Mouse (Mus musculus): ENCODE measurements around the gene Epn2. TPM values are rescaled to one million over a fixed set of nuclear protein-coding genes. Genes with fewer than 3 reads are reported as not detected.
"Not testable (repeated sequence)": the region's sequence is repeated elsewhere in the genome, so short reads cannot be mapped to it uniquely, and the experiment has no call there.

Gene Epn2
- polyA plus RNA-seq, 1 experiment from 2014 or later = 31.0 TPM

DNA sequence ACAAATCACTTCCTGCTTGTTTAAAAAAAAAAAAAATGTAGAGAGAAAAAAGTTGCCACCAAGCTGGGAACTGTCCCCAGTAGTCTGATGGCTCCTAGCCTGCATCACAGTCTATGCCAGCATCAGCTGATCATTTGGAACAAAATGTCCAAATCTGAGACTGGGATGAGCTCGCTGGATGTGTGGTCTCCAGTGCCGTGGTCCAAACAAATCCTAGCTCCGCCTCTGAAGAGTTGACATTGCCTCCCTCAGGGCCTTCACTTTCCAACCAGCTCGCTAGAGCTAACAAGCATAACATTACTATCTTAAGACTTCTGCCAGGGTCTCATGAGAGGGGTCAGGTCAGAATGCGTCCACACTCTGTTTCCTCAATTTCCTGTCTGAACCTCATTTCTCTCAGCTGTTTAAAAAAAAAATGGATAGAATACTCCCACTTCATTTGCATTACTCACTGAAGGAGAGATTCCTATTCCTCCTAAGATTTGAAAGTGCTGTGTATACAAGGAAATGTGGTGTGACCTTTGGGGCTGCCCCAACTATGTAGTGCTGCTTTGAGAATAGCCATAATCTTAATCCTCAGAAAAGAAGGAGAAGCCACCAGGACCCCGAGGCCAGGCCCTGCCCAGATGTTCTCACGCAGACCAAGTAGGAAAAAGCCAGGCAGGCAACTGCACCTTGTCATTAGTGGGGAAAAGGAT lies 11.2 kb upstream of the Epn2 start:
- no peak for ATAC-seq (ENCODE audit: insufficient number of reproducible peaks, low FRiP score, low TSS enrichment, low read depth)
- H3K9ac ChIP-seq = no peak overlapping the region
- no peak overlapping the region for H3K27ac ChIP-seq (replicated peaks)
- no peaks in the 10 kb centered on the region for H3K36me3 ChIP-seq
- no peak overlapping the region for H3K4me3 ChIP-seq (replicated peaks)
- H3K27me3 ChIP-seq = no peaks in the 10 kb centered on the region
- no peaks in the 10 kb centered on the region for H3K9me3 ChIP-seq (replicated peaks)
- H3K4me2 ChIP-seq (replicated peaks) = no peak overlapping the region
- H3K4me1 ChIP-seq = peaks cover 4% of the 10 kb centered on the region; the same call in 1 of the 2 replicates
- WGBS = 25% methylated on average over 7 of the region's 7 CpGs

DNA sequence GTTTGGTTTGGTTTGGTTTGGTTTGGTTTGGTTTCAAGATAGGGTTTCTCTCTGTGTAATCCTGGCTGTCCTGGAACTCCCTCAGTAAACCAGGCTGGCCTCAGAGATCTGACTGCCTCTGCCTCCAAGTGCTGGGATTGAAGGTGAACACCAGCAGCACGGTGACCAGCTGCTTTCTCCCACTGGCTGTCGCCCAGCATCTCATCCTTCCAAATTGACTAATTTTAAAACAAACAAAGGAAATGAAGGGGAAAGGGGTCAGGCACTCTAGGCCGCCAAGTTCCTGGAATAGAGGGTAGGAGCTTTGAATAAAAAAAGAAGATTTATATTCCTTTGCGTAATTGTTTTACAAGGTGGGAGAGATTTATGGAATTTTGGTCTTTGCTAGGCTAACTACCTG lies 5.9 kb upstream of the Epn2 start:
- no peak for ATAC-seq (ENCODE audit: insufficient number of reproducible peaks, low FRiP score, low TSS enrichment, low read depth)
- H3K36me3 ChIP-seq = no peaks in the 10 kb centered on the region
- no peak overlapping the region for H3K27ac ChIP-seq (replicated peaks)
- H3K27me3 ChIP-seq = no peaks in the 10 kb centered on the region
- H3K4me3 ChIP-seq (replicated peaks) = no peak overlapping the region
- H3K9me3 ChIP-seq (replicated peaks) = no peaks in the 10 kb centered on the region
- H3K4me2 ChIP-seq (replicated peaks) = no peak overlapping the region
- peaks cover 4% of the 10 kb centered on the region; the same call in 1 of the 2 replicates for H3K4me1 ChIP-seq
- no peak overlapping the region for H3K9ac ChIP-seq
- WGBS = 66% methylated on average over 4 of the region's 4 CpGs

DNA sequence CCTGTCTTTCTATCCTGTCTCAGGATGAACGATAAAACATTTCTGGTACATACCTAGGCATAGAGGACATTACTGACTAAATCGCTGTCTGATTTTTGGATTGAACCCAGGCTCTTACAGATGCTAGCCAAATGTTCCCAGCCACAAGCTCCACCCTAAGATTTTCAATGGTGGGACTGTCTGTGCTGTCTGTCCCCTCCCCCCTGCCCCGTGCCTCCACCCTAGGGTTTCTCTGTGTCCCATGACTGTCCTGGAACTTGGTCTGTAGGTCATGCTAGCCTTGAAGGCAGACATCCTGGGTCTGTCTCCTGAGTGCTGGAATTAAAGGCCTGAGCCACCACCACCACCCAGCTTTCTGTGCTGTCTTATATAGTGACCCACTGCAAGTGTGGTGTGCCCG lies 5.3 kb upstream of the Epn2 start:
- Histone ChIP-seq H3K27me3 (no peaks in the 10 kb centered on the region), H3K27ac (replicated peaks) (no peak overlapping the region), H3K4me2 (replicated peaks) (no peak overlapping the region), H3K4me3 (replicated peaks) (no peak overlapping the region), H3K9me3 (replicated peaks) (no peaks in the 10 kb centered on the region), H3K9ac (no peak overlapping the region), H3K4me1 (0 out of 2 replicates have a peak, but pooled peaks cover 3% of the 10 kb centered on the region), H3K36me3 (no peaks in the 10 kb centered on the region)
- 50% methylated on average over 4 of the region's 4 CpGs for WGBS
- peak; percentile 57; the same call in 1 of the 2 replicates for ATAC-seq (ENCODE audit: insufficient number of reproducible peaks, low FRiP score, low TSS enrichment, low read depth)

DNA sequence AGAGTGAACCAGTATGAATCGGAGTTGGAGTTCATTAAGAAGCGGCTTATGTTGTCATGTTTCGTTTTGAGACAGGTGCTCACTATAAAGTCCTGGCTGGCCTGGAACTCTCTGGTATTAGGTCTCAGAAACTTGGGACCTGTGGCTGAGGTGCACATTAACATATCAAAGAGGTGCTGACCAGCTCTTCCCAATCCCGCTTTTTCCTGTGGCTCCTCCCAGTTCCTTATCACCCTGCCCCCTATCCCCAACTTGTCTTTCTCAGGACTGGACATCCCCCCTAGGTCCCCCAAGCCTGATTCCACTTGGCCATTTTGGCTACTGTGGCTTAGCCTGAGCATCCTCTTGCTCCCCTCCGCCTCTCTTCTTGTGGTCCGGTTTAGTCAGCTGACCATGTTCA lies 4.6 kb upstream of the Epn2 start:
- Histone ChIP-seq H3K27ac (replicated peaks) (no peak overlapping the region), H3K4me1 (0 out of 2 replicates have a peak, but pooled peaks cover 3% of the 10 kb centered on the region), H3K36me3 (no peaks in the 10 kb centered on the region), H3K4me2 (replicated peaks) (no peak overlapping the region), H3K9me3 (replicated peaks) (no peaks in the 10 kb centered on the region), H3K4me3 (replicated peaks) (no peak overlapping the region), H3K9ac (no peak overlapping the region), H3K27me3 (no peaks in the 10 kb centered on the region)
- no peak for ATAC-seq (ENCODE audit: insufficient number of reproducible peaks, low FRiP score, low TSS enrichment, low read depth)
- 72% methylated on average over 6 of the region's 6 CpGs for WGBS

DNA sequence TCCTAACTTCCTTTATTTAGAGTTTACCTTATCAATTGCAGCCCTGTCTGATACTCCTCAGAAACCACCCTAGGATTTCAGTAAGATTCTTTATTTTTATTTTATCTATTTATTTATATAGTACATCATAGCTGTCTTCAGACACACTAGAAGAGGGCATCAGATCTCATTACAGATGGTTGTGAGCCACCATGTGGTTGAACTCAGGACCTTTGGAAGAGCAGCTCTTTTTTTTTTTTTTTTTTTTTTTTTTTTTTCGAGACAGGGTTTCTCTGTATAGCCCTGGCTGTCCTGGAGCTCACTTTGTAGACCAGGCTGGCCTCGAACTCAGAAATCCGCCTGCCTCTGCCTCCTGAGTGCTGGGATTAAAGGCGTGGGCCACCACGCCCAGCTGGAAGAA lies 3.3 kb upstream of the Epn2 start:
- H3K27me3 ChIP-seq; H3K36me3 ChIP-seq; H3K27ac ChIP-seq (replicated peaks); ATAC-seq (ENCODE audit: insufficient number of reproducible peaks, low FRiP score, low TSS enrichment, low read depth); H3K4me1 ChIP-seq; H3K4me2 ChIP-seq (replicated peaks); H3K4me3 ChIP-seq (replicated peaks); H3K9ac ChIP-seq; H3K9me3 ChIP-seq (replicated peaks): not testable (repeated sequence)
- 91% methylated on average over 4 of the region's 5 CpGs for WGBS

DNA sequence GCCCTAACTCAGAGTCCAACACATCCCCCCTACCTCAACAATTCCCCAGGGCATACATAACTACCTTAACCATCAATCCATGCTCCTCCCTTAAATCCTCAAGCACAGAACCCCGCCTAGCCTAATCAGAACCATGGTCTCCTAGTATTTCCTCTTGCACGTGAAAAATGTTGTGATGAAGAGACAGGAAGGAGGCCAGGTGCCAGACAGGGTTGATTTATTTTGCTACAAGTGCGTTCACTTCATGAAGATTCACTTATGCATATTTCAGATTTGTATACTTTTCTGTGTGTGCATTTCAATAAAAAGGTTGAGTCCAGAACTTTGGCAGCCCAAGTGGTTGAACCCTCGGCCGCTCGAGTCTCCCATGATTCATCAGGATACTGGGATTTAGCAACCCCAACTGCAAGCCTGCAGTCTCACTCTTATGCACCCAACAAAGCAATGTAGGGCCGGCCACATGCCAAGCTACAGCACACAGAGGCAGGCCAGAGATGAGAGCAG lies 443 bp upstream of the Epn2 start:
- WGBS = 71% methylated on average over 7 of the region's 7 CpGs
- Histone ChIP-seq H3K9me3 (replicated peaks) (no peaks in the 10 kb centered on the region), H3K27me3 (no peaks in the 10 kb centered on the region), H3K4me1 (peaks cover 20% of the 10 kb centered on the region), H3K4me2 (replicated peaks) (peak overlapping the region; percentile 64), H3K27ac (replicated peaks) (peak overlapping the region; percentile 87; the same call in 1 of the 2 replicates), H3K4me3 (replicated peaks) (peak overlapping the region; percentile 84), H3K9ac (no peak overlapping the region), H3K36me3 (no peaks in the 10 kb centered on the region)
- ATAC-seq (ENCODE audit: insufficient number of reproducible peaks, low FRiP score, low TSS enrichment, low read depth) = no peak

DNA sequence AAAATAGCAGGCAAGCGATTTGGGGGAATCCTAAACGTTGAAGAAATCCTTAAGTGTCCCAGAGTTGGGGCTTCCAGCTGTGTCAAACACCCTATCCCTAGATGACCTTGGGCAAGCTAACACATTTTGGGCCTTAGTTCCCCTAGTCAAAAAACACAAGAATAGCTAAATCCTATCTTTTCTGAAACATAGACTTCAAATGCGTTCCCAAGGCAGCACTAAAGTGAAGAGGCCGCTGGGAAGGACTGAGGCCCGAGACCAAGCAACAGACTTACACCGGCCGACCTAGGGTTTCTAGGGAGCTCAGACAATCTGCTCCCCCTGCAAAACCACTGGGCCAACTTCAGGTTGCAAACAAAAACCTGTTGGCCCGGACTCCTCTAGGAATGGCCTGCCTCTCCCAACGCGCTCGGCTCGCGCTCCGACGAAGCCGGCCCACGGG lies 925 bp downstream of the Epn2 start:
- Histone ChIP-seq H3K27me3 (no peaks in the 10 kb centered on the region), H3K27ac (replicated peaks) (peak overlapping the region; percentile 87), H3K9ac (peak overlapping the region; percentile 80), H3K36me3 (no peaks in the 10 kb centered on the region), H3K9me3 (replicated peaks) (no peaks in the 10 kb centered on the region), H3K4me1 (peaks cover 22% of the 10 kb centered on the region), H3K4me3 (replicated peaks) (peak overlapping the region; percentile 84), H3K4me2 (replicated peaks) (peak overlapping the region; percentile 64)
- peak; percentile 20 for ATAC-seq (ENCODE audit: insufficient number of reproducible peaks, low FRiP score, low TSS enrichment, low read depth)
- 1% methylated on average over 17 of the region's 17 CpGs for WGBS

DNA sequence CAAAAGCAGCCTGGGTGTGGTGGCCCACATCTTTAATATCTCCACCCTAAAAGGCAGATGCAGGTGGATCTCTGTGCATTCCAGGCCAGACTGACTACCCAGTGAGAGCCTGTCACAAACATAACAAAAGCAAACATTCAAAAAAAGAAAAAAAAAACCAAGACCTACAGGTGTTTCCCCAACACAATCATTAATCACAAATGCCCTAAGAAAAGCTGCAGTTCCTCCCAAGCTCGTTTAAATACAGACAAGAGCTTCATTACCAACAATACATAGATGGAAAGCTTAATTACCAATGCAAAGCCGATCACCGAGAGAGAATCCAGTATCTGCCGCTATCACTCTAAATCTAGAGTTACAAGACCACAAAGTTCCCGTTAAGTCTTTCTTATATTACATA lies 1.5 kb downstream of the Epn2 start:
- H3K4me3 ChIP-seq (replicated peaks) = peak overlapping the region; percentile 84
- H3K36me3 ChIP-seq = no peaks in the 10 kb centered on the region
- H3K9ac ChIP-seq = no peak overlapping the region
- no peaks in the 10 kb centered on the region for H3K9me3 ChIP-seq (replicated peaks)
- H3K4me2 ChIP-seq (replicated peaks) = peak overlapping the region; percentile 64
- H3K27ac ChIP-seq (replicated peaks) = no peak overlapping the region
- peaks cover 22% of the 10 kb centered on the region for H3K4me1 ChIP-seq
- no peak for ATAC-seq (ENCODE audit: insufficient number of reproducible peaks, low FRiP score, low TSS enrichment, low read depth)
- 2% methylated on average over 5 of the region's 5 CpGs for WGBS
- H3K27me3 ChIP-seq = no peaks in the 10 kb centered on the region

DNA sequence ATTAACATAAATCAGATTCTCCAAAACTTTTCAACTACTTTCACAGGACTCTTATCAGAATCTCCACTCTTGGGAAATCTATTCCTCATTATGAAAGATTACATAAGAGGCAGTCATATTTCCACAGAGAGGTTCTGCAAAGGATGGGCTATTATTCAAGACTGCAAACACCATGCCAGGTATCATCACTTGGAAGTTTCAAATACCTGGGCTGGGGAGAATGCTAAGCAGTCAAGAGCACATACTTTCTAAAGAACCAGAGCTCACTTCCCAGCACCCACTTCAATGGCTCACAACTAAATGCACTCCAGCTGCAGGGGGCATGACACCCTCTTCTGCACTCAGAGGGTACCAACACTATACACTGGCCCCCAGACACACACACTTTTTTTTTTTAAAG lies 2.1 kb downstream of the Epn2 start:
- H3K4me3 ChIP-seq (replicated peaks) = no peak overlapping the region
- peaks cover 22% of the 10 kb centered on the region for H3K4me1 ChIP-seq
- H3K9me3 ChIP-seq (replicated peaks) = no peaks in the 10 kb centered on the region
- H3K4me2 ChIP-seq (replicated peaks) = peak overlapping the region; percentile 64
- H3K27ac ChIP-seq (replicated peaks) = no peak overlapping the region
- H3K9ac ChIP-seq = no peak overlapping the region
- no peaks in the 10 kb centered on the region for H3K27me3 ChIP-seq
- H3K36me3 ChIP-seq = no peaks in the 10 kb centered on the region
- no peak for ATAC-seq (ENCODE audit: insufficient number of reproducible peaks, low FRiP score, low TSS enrichment, low read depth)

DNA sequence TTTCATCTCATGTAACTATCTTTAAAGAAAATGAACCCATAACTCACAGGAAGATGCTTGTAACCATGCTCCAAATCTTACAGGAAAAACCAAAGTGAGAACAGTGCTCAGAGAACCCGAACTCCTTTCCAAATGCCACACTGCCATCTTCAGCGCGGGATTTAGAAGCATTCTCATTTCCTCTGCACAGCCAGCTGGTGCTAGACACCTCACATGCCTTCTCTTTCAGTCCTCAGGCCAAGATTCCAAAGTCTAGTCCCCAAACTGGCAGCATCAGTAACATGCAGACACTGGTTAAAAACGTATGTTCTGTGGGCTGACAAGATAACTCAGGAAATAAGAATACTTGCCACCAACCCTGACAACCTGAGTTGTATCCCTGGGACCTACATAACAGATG lies 6.2 kb downstream of the Epn2 start:
- no peak overlapping the region for H3K27ac ChIP-seq (replicated peaks)
- WGBS = 80% methylated on average over 4 of the region's 4 CpGs
- no peaks in the 10 kb centered on the region for H3K36me3 ChIP-seq
- H3K9me3 ChIP-seq (replicated peaks) = no peaks in the 10 kb centered on the region
- no peak overlapping the region for H3K4me2 ChIP-seq (replicated peaks)
- ATAC-seq (ENCODE audit: insufficient number of reproducible peaks, low FRiP score, low TSS enrichment, low read depth) = no peak
- H3K4me1 ChIP-seq = peaks cover 22% of the 10 kb centered on the region
- H3K4me3 ChIP-seq (replicated peaks) = no peak overlapping the region
- no peaks in the 10 kb centered on the region for H3K27me3 ChIP-seq
- H3K9ac ChIP-seq = no peak overlapping the region

DNA sequence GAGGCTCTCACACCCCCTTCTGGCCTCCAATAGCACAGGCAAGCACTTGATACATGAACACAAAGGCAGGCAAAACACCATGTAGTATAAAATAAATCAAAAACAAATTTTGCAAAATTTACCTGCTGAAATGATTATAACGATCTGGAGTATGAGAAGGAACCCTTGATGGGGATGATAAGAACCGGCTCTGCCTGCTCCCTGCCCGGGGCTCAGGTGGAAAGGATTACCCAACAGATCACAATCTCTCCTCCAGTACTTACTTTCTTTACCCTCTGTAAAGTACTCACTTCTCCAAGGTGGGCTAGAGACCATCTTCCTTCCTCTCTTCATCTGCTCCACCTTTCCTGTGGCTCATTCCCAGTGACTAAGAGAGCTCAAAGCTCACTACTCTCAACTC lies 8.3 kb downstream of the Epn2 start:
- Histone ChIP-seq H3K4me1 (0 out of 2 replicates have a peak, but pooled peaks cover 9% of the 10 kb centered on the region), H3K9me3 (replicated peaks) (no peaks in the 10 kb centered on the region), H3K27ac (replicated peaks) (peak overlapping the region; percentile 39; the same call in 1 of the 2 replicates), H3K4me3 (replicated peaks) (no peak overlapping the region), H3K36me3 (no peaks in the 10 kb centered on the region), H3K4me2 (replicated peaks) (no peak overlapping the region), H3K27me3 (no peaks in the 10 kb centered on the region), H3K9ac (no peak overlapping the region)
- no peak for ATAC-seq (ENCODE audit: insufficient number of reproducible peaks, low FRiP score, low TSS enrichment, low read depth)
- 70% methylated on average over 3 of the region's 3 CpGs for WGBS

DNA sequence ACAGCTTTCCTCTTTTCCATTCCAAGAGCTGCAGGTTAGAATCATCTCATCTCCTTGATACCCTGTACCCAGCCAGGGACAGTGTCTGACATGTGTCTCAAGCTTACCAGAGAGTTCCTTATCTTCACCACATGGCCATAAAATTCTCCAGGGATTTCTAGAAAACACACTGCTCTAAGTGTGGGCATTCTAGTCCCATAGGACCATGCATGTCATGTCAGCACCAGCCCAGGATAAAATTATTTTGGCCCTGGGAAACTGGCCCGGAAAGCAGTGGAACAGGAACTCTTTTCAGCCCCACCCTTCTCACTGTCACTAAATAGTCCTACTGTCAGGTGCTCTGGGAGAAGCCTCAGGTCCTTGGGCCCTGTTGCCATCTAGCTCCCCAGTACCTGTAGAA lies 9.8 kb downstream of the Epn2 start:
- Histone ChIP-seq H3K9me3 (replicated peaks) (no peaks in the 10 kb centered on the region), H3K4me2 (replicated peaks) (no peak overlapping the region), H3K9ac (no peak overlapping the region), H3K4me3 (replicated peaks) (no peak overlapping the region), H3K27me3 (no peaks in the 10 kb centered on the region), H3K4me1 (peaks cover 17% of the 10 kb centered on the region), H3K27ac (replicated peaks) (no peak overlapping the region), H3K36me3 (no peaks in the 10 kb centered on the region)
- WGBS = 75% methylated on average over 1 of the region's 1 CpGs
- ATAC-seq (ENCODE audit: insufficient number of reproducible peaks, low FRiP score, low TSS enrichment, low read depth) = no peak
